Mouse (Mus musculus): Measurements from ENCODE around the gene S1pr2.
A peak's percentile ranks its signal among the peaks of the same experiment; 100 is the strongest.

Gene S1pr2

DNA sequence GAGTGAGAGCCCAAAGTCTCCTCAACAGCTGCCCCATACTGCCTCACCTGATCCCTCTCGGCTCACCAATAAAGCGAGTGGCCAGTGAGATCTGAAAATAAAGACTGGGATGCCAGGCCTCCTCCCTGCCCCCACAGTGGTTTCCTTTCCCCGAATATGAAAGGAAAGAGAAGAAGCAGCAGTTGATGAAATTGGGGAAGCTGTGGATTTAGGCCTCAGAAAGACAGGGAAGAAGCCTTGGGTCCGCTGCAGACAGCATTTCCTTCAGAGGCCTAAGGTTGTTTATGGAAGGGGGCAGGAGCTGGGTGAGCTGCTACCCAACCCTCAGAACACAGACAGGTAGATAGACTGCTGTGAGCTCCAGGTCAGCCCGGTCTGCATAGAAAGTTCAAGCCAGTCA lies 9.8 kb downstream of the S1pr2 start:
- no peak for DNase-seq (ENCODE audit: extremely low spot score)

DNA sequence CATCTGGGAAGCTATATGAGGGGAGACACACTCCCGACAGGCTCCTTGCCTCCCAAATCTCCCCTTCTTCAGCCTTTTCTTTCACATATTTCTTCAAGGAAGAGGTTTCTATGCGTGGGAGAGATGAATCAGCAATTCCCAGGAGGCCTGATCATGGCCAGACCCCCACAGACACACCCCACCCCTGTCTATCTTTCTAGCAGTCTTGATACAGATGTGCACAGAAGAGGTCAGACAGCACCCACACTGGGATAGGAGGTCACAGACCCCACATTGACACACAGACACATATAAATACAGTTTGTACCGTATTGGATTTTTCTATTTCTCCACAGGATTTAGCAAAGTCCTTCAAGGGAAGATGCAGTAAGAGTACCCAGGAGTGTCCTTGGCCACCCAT lies 10.6 kb downstream of the S1pr2 start:
- no peak for DNase-seq (ENCODE audit: extremely low spot score)

DNA sequence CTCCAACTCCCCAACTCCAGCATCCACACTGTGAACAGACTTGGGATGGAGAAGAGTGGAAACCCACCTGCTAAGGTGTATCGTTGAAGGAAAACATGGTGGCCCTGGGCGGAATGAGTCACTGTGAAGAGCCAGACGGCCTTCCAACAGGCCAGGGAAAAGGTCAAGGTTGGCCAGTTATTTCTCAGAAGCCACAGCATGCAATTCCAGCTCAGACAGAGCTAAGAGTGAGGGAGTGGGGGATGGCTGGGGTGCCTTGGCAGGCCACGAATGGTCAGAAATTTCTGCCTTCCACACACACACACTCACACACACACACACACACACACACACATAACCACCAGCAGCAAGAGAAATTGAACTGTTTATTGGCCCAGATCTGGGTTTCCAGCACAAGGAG lies 11.0 kb downstream of the S1pr2 start:
- no peak for DNase-seq (ENCODE audit: extremely low spot score)

DNA sequence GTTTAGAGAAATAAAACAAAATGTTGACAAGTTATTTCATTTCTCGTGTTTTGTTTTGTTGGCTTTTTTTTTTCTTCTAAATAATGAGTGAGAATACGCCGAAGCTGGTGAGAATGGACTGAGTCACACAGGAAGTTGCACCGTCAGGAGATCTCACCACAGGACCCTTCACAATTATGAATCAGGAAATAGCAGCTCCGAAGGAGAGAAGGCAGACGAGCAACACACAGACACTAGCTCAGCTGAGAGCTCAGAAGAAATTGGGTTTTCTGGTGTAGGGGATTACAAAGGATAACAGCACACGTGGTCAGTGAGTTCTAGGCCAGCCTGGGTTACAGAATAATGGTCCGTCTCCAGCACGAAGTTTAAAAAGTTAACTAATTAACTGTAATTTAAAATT lies 15.0 kb downstream of the S1pr2 start:
- no peak for DNase-seq (ENCODE audit: extremely low spot score)

DNA sequence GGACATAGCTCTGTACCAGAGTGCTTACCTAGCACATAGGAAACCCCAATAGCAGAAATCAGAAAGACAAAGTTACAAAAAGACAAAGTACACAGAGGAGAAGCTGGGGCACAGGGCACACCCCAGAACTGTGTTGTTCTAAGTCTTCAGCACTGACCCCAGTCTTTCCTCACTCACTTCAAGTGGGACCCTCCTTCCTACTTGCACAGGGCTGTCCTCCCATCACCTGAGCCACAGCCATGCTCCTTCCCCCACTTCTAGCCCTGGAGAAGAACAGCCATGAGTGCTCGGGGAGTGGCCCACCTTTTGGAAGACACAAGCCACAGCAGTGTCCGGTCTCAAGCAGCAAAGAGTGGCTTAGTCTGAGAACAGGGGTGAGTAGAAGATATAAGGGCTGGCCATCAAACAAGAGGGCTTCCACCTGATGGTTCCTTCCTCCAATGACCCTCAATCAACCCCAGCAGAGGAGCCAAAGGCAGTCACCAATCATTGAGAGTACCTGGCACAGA lies 17.1 kb downstream of the S1pr2 start, which contains the start of gene Dnmt1:
TSS of gene Dnmt1 (minus strand) at position 459 of the 509 bp plus-strand sequence.
- DNase-seq (ENCODE audit: extremely low spot score) = no peak

DNA sequence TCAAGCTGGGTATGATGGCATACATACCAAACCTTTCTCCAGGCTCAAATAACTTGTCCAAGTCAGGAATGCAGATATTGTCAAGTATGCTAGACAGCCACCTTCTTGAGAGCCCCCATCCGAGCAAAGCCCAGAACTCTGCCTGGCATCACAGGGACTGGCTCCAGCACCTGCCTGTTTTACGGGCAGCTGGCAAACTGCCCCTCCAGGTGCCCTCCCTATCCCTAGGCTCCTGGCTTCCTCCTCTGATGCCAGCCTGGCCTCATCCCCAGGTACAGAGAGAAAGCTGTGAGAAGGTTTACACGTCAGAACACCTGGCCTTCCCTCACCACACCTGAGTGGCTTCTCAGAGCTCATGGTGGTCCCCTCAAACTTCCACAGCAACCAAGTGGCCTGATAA lies 19.6 kb downstream of the S1pr2 start:
- DNase-seq (ENCODE audit: extremely low spot score) = no peak

DNA sequence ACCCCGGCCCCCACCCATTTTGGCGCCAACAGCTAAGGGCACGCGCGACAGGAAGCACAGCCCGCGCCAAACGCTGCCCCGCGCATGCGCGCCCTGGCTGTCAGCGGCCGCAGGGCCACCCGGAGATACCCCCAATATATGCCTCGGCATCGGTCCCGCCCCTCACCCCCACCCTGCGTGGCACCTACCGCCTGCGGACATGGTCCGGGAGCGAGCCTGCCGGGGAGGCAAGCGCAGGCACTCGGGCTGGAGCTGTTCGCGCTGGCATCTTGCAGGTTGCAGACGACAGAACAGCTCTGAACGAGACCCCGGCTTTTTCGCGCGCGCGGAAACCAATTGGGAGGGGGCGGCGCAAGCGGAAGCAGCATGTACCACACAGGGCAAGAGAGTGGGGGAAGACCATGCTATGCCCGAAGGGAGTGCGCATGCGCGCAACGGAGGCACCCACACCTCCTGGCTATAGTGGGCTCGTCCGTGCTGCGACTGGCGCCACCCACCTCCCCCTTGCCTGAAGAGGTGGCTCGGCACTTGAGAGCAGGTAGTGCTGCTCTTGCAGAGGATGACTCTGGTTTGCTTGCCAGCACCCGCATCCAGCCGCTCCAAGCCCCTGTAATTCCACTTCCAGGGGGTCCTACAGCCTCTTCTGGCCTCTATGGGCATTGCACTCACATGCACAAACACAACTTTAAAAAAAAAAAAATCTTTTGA lies 23.9 kb downstream of the S1pr2 start:
- DNase-seq (ENCODE audit: extremely low spot score) = peak; percentile 99

DNA sequence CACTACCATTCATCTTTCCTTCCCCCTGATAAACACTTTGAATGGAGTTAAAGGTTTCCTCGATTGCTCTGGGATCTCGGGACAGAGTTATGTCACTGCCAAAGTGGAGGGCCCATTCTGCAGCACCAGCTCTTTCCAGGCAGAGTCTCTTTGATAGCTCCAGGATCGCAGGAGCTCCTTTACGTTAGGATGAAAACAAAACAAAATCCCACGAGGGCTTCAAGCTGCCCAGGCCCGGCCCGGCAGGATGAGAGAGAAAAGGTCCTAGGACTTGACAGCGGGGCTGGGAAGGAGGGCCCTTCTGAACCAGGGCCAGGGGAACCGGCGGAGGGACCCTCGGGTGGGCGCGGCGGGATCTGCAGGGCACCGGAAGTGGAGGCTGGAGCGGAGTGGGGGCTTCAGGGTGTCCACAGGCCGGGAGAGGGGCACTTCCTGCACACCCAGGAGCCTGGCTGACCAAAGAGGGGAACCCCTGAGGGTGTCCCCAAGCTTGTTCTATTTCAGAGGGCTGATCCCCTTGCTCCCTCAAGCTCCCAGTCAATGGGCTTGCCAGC lies 24.5 kb downstream of the S1pr2 start:
- no peak for DNase-seq (ENCODE audit: extremely low spot score)

DNA sequence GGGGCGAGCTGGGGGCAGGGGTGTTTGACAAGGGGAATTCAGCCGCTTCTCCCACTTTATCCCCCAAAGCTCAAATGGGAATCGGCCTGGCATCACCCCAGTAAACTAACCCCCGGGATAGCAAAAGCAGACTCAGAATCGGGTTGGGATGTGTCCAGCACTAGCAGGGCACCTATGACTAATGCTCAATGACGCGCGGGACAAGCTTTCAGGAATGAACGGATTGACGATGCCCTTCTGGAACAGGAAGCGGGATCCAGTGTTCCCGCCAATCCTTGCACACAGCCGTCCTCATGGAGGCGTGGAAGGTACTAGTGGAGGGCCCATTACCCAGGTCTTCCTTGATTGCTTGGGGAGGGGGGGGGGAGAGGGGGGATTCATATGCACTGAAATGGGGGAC lies 25.1 kb downstream of the S1pr2 start:
- peak; percentile 30 for DNase-seq (ENCODE audit: extremely low spot score)

DNA sequence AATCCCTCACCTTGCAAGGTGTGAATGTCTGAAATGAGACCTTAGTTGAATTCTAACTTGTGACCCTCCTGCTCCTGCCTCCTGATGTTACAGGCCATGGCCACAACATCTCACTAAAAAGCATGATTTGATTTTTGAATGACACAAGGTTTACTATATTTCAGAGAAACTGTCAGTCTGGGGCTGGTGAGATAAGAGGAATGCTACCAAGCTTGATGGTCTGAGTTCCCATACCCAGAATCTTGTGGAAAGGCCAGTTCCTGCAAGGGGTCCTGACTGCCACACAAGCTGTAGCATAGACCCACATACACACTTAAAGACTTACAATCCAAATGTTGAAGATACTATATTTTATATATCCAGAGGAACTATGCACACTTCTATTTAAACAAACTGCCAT lies 26.2 kb downstream of the S1pr2 start:
- DNase-seq (ENCODE audit: extremely low spot score) = no peak

DNA sequence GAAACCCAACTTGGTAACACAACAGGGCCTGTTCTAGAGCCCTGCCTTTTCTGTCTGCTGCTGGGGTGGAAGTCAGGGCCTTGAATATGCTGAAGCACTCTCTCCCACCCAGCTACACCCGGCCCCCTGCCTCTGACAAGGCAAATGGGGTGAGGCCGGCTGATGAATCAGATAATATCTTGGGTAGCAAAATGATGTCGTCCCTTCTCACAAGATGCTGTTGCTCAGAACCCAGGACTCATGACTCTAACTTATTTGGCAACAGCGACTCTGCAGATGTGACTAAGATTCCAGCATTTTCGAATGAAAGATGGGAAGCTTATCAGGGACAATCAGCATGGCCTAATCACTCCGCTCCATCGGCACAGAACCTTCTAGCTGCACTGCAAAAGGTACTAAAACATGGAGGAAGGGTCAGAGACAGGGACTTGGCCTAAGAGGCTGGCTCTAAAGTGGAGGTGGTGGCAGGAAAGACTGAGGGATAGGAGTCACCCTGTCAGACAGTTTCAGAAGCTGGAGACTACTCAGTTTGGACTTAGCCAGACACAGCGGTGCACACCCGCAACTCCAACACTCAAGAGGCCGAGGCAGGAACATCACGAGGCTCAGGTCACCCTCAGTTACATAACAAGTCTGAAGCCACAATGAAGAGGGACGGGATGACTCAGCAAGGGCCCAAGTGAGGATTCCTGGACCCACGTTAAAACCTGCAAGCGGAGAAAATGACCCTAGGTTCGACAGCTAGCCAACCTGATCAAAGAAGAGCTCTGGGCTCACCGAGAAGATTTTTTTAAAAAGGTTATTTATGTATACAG lies 30.3 kb downstream of the S1pr2 start:
- DNase-seq (ENCODE audit: extremely low spot score) = no peak

DNA sequence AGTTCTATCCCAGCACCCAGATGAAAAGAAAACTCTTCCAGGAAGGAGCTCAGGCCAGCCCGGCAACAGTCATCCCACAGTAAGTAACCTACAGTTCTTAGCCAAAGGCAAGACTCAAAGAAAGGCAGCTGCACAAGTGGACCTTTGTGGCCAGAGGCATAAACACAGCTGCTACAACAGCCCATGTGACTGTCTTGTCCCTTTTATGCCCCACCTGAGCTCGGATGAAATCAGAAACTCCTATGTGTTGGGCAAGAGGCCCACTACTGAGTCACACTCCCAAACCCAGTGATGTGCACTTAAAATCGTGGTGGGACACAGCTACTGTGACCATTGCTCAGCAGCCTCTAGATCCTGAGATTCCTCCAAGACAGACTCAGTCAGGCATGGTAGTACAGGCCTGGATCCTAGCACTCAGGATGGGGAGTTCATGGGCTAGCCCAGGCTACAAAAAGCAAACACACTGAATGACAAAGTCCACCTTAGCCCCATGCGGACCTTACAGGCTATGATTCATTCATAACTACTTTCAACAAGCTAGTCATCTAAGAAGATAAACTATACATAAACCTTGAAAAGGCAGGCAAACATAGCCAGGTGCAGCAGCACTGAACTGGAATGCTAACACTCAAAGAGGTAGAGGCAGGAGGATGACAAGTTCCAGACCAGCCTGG lies 31.7 kb downstream of the S1pr2 start:
- no peak for DNase-seq (ENCODE audit: extremely low spot score)

DNA sequence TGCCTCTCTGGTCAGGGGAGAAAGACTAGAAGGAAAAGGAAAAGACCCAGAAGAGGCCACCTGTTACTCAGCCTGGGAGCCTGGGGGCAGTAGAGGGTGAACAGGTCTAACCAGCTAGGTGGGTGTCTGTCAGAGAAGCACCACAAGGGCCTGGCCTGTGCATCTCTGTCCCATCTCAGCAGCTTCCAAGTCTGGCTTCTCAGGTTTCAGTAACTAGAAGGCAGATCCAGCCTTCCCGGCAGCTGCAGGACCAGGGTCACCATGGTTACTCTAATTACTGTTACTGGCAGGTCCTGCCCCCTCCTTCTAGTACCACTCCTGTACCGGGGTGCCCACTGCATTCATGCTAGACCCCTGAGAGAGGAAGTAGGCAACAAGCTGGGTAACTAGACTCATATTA lies 32.7 kb downstream of the S1pr2 start:
- peak; percentile 42 for DNase-seq (ENCODE audit: extremely low spot score)

DNA sequence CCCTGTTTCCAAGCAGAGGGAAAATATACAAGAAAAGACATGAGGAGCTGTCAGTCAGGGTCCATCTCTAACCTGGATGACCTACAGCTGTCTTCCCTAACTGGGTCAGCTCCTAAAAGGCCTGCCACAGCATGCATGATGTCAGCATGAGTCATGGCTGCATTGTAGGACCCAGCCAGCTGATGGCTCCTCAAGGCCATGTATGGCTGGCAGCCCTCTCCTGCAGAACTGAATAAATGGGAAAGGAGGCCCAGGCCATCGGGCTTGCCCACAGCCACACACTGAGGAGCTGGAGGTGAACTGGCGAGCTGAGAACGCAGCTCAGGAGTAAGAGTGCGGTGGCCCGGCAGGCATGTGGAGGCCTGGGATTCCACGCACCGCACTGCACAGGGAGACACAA lies 33.2 kb downstream of the S1pr2 start:
- DNase-seq (ENCODE audit: extremely low spot score) = no peak

DNA sequence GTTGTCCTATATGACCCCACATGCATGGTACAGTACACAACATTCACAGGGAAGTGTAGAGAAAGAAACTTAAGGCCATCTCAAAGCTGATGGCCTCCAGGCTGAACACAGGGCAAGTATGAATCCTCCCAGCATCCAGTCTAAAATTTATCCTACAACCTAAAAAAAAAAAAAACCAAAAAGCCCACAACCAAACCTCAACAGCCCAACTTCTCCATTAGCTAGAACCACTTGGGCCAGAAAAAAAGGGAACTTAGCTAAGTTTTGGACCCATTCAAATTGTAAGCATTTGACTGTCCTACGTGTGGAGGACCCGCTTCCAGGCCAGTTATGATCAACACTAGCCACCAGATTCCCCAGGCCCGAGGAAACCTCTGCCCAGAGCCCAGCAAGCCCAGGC lies 53.3 kb downstream of the S1pr2 start:
- no peak for DNase-seq (ENCODE audit: extremely low spot score)

DNA sequence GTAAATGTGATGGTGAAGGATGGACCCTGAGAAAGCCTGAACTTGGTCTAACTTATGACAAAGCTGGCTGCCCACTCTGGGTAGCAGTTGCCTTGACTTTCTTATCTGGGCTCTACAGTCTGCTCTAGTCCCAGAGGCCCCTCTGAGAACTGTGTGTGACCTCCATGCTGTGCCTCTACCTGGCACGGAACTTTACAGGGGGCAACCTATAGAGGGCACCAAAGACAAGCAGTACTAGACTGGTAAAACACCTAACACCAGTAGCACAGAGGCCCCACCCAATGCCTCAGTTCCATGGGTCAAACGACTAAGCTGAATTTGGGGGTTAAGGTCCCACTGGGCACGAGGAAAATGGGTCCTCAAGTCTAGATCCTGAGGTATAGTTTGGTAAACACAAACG lies 60.4 kb downstream of the S1pr2 start:
- DNase-seq (ENCODE audit: extremely low spot score) = no peak
